Mouse (Mus musculus) intestine, embryonic 16.5 days (tissue): ENCODE data around the gene Unc5cl. TPM values are rescaled to one million over a fixed set of nuclear protein-coding genes. Genes with fewer than 3 reads are reported as not detected.
A peak's percentile ranks its signal among the peaks of the same experiment; 100 is the strongest.

ENCODE experiments used
- ATAC-seq: fragments of 200-750 bp; cut with Nextera tagmentation; 2 replicates; pipeline ENCODE4 v1.8.0; 2017; ENCODE audit warnings: moderate TSS enrichment, moderate library complexity
- H3K27ac ChIP-seq: fragments of 300-500 bp; sonication (generic); 2 replicates; pipeline ENCODE4 v1.5.1; 2014; ENCODE audit warnings: mild to moderate bottlenecking, low read length
- H3K27me3 ChIP-seq: fragments of 300-500 bp; sonication (generic); replicated peaks from 2 replicates; pipeline ENCODE4 v1.6.1; 2014; ENCODE audit warnings: low read length, control low read depth, mixed read lengths; ENCODE audit not compliant: control insufficient read depth, insufficient read depth
- H3K36me3 ChIP-seq: fragments of 300-500 bp; sonication (generic); 2 replicates; pipeline ENCODE4 v1.6.1; 2014; ENCODE audit warnings: low read length, control low read depth; ENCODE audit not compliant: control insufficient read depth, insufficient read depth
- H3K4me1 ChIP-seq: fragments of 300-500 bp; sonication (generic); 2 replicates; pipeline ENCODE4 v1.6.1; 2014; ENCODE audit warnings: low read length, control low read depth, mixed read lengths; ENCODE audit not compliant: control insufficient read depth, insufficient read depth
- H3K4me2 ChIP-seq: fragments of 300-500 bp; sonication (generic); 2 replicates; pipeline ENCODE4 v1.6.1; 2014; ENCODE audit warnings: low read depth, low read length, control low read depth
- H3K4me3 ChIP-seq: fragments of 300-500 bp; sonication (generic); 2 replicates; pipeline ENCODE4 v1.5.1; 2014; ENCODE audit warnings: mild to moderate bottlenecking, low read length
- H3K9ac ChIP-seq: fragments of 300-500 bp; sonication (generic); 2 replicates; pipeline ENCODE4 v1.6.1; 2014; ENCODE audit warnings: low read depth, low read length
- H3K9me3 ChIP-seq: fragments of 300-500 bp; sonication (generic); 2 replicates; pipeline ENCODE4 v1.6.1; 2016; ENCODE audit warnings: low read length, control low read depth; ENCODE audit not compliant: control insufficient read depth
- WGBS: fragments of 180-500 bp; shearing (Covaris S2); extraction: QIAGEN DNeasy Blood & Tissue Kit; methylation state at CpG from one replicate; pipeline ENCODE4 v1.1.7; 2014; 5-methylcytosine and 5-hydroxymethylcytosine counted together
- polyA plus RNA-seq: library from polyadenylated mRNA; unstranded; fragments of >200 nt; fragmentation: Nextera tagmentation; extraction: Ambion mirVana; gene quantifications from 2 replicates; pipeline ENCODE4 v1.2.1, GENCODE M21; 2015

Unc5cl gene
- polyA plus RNA-seq, 1 experiment from 2014 or later = 47.2 TPM

DNA sequence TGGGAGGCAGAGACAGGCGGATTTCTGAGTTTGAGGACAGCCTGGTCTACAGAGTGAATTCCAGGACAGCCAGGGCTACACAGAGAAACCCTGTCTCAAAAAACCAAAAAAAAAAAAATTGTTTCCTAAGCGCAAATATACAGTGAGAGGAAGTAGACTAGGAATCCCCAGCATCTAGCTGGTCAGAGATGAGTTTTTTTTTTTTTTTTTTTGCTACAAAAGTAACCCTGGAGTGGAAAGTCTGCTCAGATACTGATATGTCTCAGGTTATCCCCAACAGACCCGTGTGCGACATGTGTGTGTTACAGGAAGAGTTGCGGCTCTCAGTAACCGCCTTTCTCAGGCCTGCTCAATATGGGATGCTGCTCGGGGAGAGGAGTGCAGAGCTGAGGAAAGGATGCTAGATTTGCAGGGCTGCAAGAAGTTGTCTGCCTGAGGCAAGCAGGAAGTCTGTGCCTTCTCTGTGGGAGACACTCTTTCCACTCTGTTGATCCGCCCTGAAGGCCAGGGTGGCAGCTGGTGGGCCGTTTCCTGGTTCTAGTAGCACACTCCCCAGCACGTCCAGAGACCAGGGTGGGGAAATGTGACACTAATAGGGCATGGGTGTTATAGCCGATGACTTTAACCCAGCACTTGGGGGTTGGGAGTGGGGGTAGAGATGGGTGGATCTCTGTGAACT, 26.7 kb upstream of the Unc5cl start:
- no peaks in the 10 kb centered on the region for H3K27me3 ChIP-seq
- peaks cover 73% of the 10 kb centered on the region for H3K4me1 ChIP-seq
- 57% methylated on average over 11 of the region's 11 CpGs for WGBS
- 0 out of 2 replicates have a peak overlapping the region, but pooled peaks have one; percentile 21 for H3K9ac ChIP-seq
- ATAC-seq = no peak; the same call in 1 of the 2 replicates
- H3K4me3 ChIP-seq = no peak overlapping the region
- no peak overlapping the region for H3K4me2 ChIP-seq
- H3K27ac ChIP-seq = peak overlapping the region; percentile 58
- H3K36me3 ChIP-seq = no peaks in the 10 kb centered on the region
- no peaks in the 10 kb centered on the region for H3K9me3 ChIP-seq

DNA sequence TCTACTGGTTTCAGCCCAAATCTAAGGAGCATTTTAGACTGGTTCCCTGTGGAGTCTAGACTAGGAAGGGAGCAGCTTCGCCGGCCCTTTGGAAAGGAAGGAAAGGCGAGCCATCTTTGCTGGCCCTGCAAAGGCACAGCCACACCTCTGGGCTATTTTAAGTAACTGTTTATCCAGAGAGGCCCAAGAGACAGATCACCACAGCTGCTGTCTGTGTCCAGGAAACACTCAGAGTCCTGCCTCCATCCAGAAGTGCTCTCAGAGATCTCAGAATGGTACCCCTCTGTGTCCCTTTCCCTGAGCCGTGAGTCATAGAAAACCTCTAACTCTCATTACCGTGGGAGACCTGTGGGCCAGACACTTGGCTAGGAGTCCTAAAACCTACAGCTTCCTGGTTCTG, 24.3 kb upstream of the Unc5cl start:
- WGBS = 22% methylated on average over 5 of the region's 5 CpGs
- Histone ChIP-seq H3K9me3 (no peaks in the 10 kb centered on the region), H3K4me2 (no peak overlapping the region; the same call in 1 of the 2 replicates), H3K9ac (0 out of 2 replicates have a peak overlapping the region, but pooled peaks have one; percentile 33), H3K36me3 (no peaks in the 10 kb centered on the region), H3K4me1 (peaks cover 76% of the 10 kb centered on the region), H3K4me3 (no peak overlapping the region), H3K27me3 (no peaks in the 10 kb centered on the region), H3K27ac (peak overlapping the region; percentile 85)
- ATAC-seq = peak; percentile 22; the same call in 1 of the 2 replicates

GRCm38 (mm10) chr17:48431054-48431453, 23.6 kb upstream of the Unc5cl start:
- peaks cover 76% of the 10 kb centered on the region for H3K4me1 ChIP-seq
- no peak overlapping the region for H3K4me2 ChIP-seq
- no peak overlapping the region for H3K9ac ChIP-seq
- H3K27ac ChIP-seq = peak overlapping the region; percentile 53
- WGBS = 75% methylated on average over 5 of the region's 5 CpGs
- no peaks in the 10 kb centered on the region for H3K9me3 ChIP-seq
- H3K36me3 ChIP-seq = no peaks in the 10 kb centered on the region
- no peaks in the 10 kb centered on the region for H3K27me3 ChIP-seq
- no peak overlapping the region for H3K4me3 ChIP-seq
- no peak for ATAC-seq

DNA sequence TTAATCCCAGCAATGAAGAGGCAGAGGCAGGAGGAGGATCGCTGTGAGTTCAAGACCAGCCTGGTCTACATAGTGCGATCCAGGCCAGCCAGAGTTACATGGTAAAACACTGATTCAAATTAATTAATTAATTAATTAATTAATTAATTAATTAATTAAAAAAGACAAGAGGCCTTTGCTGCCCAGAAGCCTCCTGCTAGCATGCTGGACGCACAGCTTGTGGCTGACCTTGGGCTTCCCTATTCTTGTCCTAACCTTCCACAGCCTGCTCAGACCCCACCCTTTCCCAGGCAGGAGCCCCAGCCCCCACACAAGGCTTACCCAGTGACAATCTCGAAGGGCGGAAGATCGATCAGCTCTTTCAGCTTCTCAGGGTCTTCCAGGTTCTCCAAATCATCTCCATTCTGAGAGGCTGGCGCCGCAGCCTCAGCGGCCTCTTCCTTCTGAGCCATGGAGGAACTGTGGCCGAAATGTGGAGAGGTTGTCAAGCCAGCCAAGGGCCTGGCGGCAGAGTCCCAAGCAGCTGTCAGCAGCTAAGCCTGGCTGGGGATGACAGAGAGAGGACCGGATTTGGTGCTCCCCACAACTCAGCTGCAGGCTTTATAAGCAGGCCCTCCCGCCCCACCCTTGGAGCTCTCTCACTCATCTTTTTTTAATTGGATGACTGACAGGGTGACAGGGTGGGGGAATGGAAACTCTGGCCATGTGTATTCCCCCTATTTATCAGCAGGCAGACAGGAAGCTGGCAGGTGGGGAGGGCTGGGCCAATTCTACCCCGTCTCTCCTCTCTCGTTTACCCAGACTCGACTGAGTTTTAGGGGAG, 22.3 kb upstream of the Unc5cl start, which contains the start of gene Apobec2:
Gene Apobec2 (minus strand): TSS at position 773 of the 823 bp plus-strand sequence.
- H3K9me3 ChIP-seq = no peaks in the 10 kb centered on the region
- no peak for ATAC-seq
- WGBS = 52% methylated on average over 16 of the region's 16 CpGs
- H3K4me1 ChIP-seq = peaks cover 76% of the 10 kb centered on the region
- H3K27me3 ChIP-seq = no peaks in the 10 kb centered on the region
- no peaks in the 10 kb centered on the region for H3K36me3 ChIP-seq
- H3K9ac ChIP-seq = peak within 1 kb of the TSS; percentile 49; the same call in 1 of the 2 replicates
- H3K27ac ChIP-seq = peak within 1 kb of the TSS; percentile 64
- H3K4me2 ChIP-seq = no peak within 1 kb of the TSS
- H3K4me3 ChIP-seq = no peak within 1 kb of the TSS

- H3K27me3 ChIP-seq = no peaks in the 10 kb centered on the region
- no peak for ATAC-seq
- WGBS = 78% methylated on average over 20 of the region's 20 CpGs
- H3K4me2 ChIP-seq = no peak overlapping the region
- H3K9me3 ChIP-seq = no peaks in the 10 kb centered on the region
- no peak overlapping the region for H3K4me3 ChIP-seq
- peak overlapping the region; percentile 64 for H3K27ac ChIP-seq
- no peaks in the 10 kb centered on the region for H3K36me3 ChIP-seq
- H3K4me1 ChIP-seq = peaks cover 80% of the 10 kb centered on the region
- no peak overlapping the region for H3K9ac ChIP-seq
Measured at GRCm38 (mm10) chr17:48433006-48433655, 21.6 kb upstream of the Unc5cl start.

DNA sequence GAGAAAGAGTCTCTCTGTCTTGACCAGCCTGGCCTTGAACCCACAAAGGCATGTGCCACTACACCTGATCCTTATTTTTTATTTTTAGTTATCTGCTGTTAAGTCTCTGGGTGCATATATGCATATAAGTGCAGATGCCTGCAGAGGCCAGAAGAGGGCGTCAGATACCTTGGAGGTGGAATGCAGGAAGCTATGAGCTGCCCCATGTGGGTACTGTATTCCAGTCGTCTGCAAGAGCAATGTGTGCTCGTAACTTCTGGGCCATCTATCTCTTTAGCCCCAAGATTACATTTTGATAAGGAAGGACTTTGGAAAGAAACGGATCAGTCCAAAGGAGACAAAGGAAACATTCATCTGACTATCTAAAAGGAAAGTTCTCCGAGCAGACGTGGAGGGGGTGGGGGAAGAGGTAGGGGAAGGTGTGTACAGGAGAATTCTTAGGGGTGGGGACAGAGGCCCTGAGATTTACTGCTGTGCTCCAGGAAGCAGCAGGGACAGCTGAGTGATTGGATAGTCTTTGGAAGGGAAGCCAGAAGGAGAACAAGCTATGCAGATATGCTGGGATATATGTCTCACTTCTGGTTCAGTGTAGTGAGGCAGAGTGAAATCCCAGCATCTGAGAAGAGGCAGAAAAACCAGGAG, 20.9 kb upstream of the Unc5cl start:
- peak; percentile 90 for ATAC-seq
- Histone ChIP-seq H3K4me3 (no peak overlapping the region), H3K27ac (peak overlapping the region; percentile 64), H3K4me2 (no peak overlapping the region), H3K9me3 (no peaks in the 10 kb centered on the region), H3K27me3 (no peaks in the 10 kb centered on the region), H3K9ac (no peak overlapping the region), H3K36me3 (no peaks in the 10 kb centered on the region), H3K4me1 (peaks cover 74% of the 10 kb centered on the region)
- 40% methylated on average over 6 of the region's 6 CpGs for WGBS

DNA sequence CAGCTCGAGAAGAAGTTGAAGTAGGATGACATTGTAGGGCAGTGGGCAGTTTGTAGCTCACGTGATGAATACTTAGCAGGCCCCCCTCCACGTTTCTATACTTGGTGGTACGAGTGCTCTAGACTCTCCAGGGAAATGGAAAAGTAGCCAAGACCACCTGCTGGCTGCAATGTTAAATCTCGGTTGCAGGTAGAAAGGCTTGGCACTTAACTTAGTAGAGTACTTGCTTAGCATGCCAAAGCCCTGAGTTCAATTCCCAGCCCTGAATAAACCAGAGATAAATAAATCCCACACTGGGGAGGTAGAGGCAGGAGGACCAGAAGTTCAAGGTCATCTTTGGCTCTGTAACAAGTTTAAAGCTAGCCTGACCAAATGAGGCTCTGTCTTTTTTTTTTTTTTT, 20.2 kb upstream of the Unc5cl start:
- Histone ChIP-seq H3K27me3 (no peaks in the 10 kb centered on the region), H3K36me3 (no peaks in the 10 kb centered on the region), H3K9ac (no peak overlapping the region), H3K27ac (peak overlapping the region; percentile 64; the same call in 1 of the 2 replicates), H3K4me3 (no peak overlapping the region), H3K9me3 (no peaks in the 10 kb centered on the region), H3K4me1 (peaks cover 69% of the 10 kb centered on the region), H3K4me2 (no peak overlapping the region)
- ATAC-seq = no peak
- WGBS = 78% methylated on average over 5 of the region's 5 CpGs

DNA sequence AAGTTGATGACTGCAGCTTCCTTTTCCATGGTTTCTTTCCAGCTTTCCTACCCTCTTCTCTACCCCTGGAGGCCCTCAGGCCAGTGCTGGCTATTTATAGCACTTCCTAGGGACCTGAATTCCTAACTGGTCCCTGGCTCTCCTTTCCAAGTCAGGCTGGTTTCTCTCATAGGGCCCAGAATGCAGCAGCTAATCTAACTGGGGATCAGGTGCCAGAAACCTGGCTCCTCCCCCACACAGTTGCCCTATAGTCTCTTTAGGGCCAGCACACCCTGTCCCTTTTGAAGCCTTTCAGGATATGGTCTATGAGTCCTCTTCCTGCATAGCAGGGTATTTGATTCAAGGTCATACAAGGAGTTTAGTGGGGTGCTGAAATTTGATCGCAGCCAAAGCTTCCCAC, 18.2 kb upstream of the Unc5cl start:
- whole genome bisulfite sequencing = 53% methylated on average over 1 of the region's 1 CpGs
- ATAC-seq = no peak

More for the DNA sequence above, 18.2 kb upstream of the Unc5cl start:
- H3K4me3 ChIP-seq = no peak overlapping the region
- H3K36me3 ChIP-seq = no peaks in the 10 kb centered on the region
- H3K27me3 ChIP-seq = no peaks in the 10 kb centered on the region
- no peak overlapping the region for H3K9ac ChIP-seq
- no peak overlapping the region for H3K4me2 ChIP-seq
- H3K4me1 ChIP-seq = peaks cover 52% of the 10 kb centered on the region
- peak overlapping the region; percentile 67 for H3K27ac ChIP-seq
- H3K9me3 ChIP-seq = no peaks in the 10 kb centered on the region
